Mouse (Mus musculus) kidney, postnatal 4 days (tissue): ENCODE results near the gene Tspan11.
A peak's percentile ranks its signal among the peaks of the same experiment; 100 is the strongest.

Experiments
- DNase-seq, 2 experiments: peaks; one replicate each; pipeline ENCODE4 v3.0.0; 2021; ENCODE audit warnings: mixed read lengths in 2 of 2

Tspan11 gene

DNA sequence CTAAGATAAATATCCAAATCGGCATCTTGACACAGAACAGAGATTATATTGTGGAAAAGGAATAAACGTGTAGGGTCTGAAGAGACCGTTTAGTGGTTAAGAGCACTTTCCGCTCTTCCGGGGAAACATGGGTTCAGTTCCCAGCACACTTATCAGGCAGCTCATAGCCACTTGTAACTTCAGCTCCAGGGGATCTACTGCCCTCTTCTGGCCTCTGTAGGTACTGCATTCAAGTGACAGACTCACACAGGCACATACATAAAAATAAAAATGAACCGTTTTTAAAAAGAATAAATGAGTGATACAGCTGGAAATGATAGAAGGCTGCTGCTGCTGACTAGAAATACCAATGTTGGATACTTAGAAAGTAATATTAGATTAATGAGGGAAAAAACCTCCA lies 7.9 kb upstream of the Tspan11 start:
- DNase-seq: peak in 1 of 2 experiments; percentile 10

DNA sequence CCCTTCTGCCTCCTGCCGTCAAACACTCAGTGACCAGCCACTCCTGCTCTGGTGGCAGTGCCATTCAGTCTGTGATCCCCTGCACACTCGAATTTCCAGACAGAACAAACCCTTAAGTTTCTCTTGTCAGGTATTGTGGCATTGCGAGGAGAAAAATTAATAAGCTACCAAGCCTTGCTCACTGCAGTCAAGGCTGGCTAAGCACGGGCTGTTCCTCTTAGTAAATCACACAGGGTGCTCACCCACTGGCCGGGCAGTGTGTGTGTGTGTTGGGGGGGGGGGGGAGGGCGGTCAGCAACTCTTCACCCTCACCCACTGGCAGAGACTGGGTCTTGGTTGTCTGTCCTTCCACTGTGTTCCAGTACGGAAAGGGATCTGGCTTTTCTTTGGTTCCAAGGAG lies 473 bp upstream of the Tspan11 start:
- DNase-seq: peak; percentile 8 to 17

DNA sequence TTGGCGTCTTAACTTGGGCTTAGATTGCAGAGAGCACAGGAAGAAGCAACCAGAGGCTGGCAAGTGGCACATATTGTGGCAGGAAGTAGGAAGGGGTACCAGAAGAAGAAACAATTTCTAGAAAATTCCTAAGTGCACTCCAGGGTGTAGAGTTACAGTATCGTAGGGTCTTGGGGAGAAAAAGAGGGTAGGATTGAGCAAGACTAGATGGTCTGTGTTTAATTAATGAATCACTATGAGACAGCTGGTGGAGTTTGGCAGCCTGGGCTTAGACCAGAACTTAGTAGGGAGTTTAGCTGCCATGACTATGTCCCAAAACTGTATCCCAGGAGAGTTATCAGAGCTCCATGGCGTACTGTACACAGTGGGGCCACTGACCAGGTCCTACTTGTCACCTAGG lies 1.2 kb downstream of the Tspan11 start:
- DNase-seq: no peak

DNA sequence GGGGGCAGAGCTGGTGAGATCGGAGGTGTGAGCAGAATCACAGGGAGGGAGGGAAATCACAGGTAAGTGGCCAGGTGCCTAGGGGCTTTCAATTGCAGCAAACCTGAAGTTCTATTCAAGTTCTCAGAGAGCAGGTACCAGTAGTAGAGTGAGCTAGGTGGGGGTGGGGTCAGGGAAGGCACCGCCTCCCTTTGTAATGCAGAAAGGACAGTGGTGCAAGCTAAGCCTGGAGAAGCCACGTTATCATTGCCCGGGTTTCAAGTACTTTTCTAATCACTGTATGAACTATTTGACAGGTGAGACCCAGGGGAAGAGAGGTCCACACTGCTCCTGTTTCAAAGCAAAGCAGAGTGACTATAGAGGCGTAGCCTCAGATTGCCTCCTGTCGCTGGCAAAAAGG lies 6.2 kb downstream of the Tspan11 start:
- DNase-seq: no peak

DNA sequence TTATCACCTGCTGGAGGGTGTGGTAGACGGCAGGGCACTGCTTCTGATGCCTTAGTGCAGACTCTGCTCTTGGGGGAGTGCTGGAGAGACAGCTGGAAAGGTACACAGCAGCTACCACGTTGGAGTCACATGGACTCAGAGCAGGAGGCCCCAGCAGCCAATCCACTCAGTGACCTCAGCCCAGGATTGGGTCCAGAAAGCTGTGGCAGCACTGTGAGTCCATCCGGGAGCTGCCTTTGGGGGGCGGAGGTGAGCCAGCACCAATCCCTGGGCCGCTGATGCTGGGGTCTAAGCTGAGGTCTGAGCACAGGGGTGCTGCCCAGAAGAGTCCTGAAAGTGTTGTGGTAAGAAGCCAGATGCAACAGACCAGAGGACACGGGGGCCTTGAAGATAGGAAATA lies 7.6 kb downstream of the Tspan11 start:
- DNase-seq: no peak

DNA sequence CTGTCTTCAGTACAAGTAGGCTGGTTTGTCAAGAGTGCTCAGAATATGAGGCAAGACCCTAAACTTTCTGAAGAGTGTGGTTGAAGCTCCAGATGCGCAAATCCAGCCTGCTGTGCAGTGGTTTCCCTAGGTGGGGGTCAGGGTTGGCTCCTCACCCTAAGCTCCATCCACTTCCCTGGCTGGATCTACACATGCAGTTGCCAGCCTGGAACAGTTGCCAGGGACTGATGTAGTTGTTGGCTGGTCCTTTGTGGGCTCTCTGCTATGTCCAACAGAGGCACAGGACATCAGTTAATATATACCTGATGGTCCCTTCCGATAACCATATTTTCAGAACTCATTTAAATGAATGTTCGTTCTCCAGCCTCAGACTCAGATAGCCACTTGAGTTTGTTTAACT lies 9.0 kb downstream of the Tspan11 start:
- DNase-seq: no peak

DNA sequence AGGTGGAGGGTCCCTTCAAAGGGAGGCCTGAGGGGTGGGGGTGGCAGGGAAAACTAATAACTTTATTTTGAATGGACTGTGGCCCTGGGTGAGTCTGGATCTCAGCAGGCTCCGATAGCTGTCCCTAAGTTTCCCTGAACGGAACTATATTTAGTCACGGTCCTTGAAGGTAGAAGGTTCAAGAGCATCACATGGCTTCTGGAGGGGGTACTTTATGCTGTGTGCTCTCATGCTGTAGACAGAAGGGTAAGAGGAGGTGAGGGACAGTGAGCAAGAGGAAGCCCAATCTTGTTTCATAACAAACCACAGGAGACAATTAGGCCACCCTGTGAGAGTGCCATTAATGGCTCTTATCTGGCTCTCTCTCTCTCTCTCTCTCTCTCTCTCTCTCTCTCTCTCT lies 10.0 kb downstream of the Tspan11 start:
- DNase-seq: no peak

DNA sequence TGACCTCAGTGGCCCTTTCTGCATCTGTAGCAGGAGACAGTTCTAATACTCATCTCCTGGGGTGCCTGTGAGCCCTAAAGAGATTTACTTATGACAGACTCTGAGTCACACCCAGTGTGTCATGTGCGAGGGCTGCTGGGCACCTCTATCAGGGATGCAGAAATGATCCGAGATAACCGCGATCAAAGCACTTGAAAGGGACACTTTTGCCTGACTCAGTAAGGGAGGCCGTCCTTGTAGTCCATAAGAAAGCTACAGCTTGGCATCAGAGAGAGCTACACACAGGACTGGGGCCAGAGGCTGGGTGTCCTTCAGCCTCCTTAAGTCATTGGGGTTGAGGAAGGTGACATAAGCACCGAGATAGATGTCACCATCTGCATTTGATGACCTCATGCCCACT lies 12.7 kb downstream of the Tspan11 start:
- DNase-seq: no peak

DNA sequence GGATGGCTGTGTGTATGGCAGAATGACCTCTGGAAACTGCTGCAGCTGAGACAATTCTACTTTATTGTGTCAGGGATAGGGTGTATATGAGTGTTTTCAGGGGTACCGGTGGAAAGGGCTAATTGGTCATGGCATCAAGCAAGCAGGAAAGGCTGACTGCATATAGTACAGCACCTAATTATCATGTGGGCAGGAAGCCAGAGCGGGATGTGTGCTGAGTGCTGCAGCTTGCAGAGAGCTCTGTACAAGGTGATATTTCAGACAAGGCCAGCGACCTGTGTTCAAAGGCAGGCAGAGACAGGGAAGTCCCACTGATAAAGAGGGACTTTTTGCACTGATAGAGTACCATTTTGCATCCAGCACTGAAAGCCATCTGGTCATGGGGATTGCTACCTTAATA lies 13.9 kb downstream of the Tspan11 start:
- no peak for DNase-seq

DNA sequence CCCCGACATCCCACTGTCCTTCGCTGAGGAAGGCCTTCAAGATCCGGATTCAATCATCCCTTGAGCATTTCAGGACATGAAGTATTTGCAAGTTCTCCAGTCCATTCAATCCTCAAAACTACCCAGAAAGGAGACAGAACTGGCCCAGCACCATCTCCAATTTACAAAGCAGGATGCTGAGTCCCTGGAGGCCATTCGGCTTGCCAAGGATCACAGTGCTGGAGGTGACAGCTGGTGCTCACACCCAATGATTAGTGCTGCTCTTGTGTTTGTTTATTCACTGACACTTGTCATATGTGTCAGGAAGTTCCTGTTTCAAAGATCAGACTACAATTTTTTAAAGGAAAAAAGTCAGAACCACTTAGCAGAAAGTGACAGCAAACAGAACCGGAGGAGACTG lies 14.3 kb downstream of the Tspan11 start:
- DNase-seq: peak; percentile 70 to 79

DNA sequence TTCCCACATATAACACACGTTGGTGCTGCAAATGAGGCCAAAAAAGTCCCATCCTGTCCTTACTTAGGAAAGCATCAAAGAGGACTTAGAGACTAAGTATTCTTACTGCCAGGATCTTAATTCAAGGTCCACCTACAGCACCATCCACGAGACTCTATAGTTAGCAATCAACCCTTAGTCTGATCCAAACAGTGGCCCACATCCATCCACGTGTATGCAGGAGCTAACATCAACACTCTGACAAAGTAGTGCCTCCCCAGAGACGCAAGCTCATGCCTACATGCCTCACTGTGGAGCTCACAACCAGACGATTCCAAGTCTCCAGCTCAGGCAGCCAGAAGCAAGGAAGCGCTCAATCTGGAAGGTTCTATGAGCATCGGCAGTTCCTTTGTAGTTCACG lies 15.2 kb downstream of the Tspan11 start:
- DNase-seq: no peak

DNA sequence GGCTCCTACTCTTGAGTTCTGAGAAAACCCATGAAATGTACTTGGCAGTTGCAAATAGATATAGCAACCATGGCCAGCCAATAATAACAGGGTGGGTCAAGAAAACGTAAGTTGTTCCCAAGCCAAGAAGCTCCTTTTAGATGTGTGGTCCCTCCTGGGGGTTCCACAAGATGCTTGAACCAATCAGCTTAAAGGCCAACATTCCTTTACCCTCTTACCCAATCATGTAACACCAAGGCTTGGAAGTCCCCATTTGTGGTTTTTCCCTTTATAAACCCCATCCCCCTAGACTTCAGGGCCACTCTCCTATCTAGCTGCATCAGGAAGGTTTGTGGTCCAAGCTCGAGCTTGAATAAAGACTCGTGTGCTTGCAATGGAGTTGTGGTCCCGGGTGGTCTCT lies 23.2 kb downstream of the Tspan11 start:
- DNase-seq: no peak

DNA sequence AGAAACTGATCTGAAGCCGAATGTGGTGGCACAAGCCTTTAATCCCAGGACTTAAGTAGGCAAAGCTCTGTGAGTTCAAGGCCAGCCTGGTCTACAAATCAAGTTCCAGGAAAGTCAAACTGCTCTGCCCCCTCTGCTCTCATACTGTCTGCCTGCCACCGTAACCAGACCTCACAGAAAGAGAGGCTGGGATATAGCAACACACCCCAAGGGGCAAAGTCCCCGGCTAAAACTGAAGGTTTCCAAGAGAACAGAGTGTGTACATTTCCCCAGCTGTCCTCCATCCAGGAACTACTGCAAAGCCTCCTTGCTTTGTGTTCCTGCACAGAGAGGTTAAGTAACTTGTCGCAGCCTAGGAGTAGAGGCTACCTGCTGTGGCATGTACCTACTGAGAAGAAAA lies 24.3 kb downstream of the Tspan11 start:
- no peak for DNase-seq

DNA sequence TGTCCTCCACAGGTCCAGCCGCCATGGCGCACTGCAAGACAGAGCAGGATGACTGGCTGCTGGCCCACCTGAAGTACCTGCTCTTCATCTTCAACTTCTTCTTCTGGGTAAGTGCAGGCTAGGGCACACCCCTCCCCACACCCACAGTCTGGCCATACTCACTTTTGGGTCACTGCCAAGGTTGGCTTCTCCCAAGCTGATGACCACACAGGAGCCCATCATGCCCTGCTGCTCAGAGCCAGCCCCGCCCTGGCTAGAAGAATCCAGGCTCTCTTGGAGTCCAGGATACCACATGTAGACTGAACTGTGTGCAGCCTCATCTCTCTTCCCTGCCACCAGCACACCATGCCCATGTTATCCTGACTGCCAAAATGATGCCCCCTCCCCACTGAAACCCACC lies 25.5 kb downstream of the Tspan11 start:
- DNase-seq: no peak

DNA sequence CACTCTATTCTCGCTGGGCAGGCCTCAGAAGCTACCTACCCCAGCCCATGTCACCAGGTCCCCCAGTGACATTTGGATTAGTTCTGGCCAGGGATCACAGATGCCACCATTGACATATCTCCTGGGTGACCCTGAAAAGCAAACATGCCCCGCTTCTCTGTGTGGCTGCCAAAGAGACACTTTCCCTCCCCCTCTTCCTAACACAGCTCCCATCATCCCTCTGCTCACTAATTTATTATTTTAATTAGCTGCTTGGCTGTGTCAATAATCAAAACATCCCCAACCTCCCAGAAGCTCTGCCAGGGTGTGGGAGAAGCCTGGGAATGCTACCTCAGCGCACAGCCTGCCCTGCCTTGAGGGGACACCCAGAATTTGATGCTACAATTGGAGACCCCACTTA lies 29.6 kb downstream of the Tspan11 start:
- DNase-seq: no peak

DNA sequence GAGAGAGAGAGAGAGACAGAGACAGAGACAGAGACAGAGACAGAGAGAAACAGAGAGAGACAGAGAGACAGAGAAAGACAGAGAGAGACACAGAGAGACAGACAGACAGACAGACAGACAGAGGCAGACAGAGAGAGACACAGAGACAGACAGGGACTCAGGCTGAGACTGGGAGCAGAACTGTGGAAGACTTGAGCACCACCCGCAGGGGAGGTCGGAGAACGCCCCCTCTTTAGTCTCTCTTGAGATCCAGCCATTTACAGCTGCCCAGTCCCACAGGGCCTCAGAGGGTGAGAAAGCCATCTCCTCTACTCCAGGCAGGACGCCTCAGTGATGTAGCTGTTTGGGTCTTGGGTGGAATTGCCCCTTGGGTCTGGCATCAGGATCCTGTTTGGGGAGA lies 30.3 kb downstream of the Tspan11 start:
- DNase-seq: peak in 1 of 2 experiments; percentile 30

DNA sequence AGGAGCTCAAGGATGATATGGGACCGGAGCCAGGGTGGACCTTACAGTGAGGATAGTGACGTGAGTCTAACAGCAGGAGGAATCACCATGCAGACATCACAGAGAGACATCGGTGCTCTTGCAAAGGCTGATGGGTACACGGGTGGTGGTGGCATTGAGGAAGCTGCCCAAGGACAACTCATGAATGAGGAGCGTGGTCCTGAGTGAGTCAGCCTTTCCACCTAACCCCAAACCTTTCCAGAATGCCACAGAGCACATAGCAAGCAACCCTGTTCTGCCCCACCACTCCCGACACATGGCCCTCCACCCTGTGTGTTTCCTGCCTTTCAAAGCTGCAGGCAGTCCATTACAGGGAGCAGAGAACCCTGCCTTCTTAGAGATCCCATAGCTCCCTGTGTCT lies 32.1 kb downstream of the Tspan11 start:
- DNase-seq: no peak

DNA sequence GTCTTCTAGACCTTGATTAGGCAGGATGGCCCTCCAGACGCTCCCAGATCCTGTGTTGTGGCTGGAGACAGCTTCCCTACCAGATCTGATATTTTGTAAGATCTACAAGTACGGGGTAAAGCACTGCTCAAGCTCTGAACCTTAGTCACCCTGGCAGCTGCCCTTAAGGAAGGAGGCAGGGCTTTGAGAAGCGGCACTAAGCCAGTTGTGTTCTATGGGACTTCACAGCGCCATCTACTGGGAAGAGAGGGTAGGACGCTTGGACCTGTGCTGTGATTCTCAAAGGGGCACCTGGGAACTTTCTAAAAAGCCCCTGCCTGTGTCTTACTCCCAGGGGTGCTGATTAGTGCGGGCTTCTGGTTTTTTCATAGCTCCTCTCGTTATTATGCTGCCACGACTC lies 33.3 kb downstream of the Tspan11 start:
- DNase-seq: peak; percentile 89

DNA sequence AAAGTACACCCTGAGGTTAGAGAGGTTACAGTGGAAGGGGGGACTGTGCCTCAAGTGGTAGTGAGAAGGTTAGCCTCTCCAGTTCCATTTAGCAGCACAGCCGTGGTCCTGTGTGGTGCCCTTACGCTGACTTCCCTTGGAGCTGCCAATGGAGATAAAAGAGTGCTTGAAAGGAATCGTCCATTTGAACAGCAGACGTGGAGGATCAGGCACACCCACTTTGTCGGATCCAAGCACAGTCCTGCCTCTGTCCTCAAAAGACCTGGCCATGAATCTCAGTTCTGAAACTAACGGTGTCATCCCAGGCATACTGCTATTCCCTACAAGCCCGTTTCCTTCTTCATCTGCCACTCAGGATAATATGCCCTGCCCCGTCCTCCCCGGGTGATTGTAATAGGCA lies 34.6 kb downstream of the Tspan11 start:
- DNase-seq: no peak

DNA sequence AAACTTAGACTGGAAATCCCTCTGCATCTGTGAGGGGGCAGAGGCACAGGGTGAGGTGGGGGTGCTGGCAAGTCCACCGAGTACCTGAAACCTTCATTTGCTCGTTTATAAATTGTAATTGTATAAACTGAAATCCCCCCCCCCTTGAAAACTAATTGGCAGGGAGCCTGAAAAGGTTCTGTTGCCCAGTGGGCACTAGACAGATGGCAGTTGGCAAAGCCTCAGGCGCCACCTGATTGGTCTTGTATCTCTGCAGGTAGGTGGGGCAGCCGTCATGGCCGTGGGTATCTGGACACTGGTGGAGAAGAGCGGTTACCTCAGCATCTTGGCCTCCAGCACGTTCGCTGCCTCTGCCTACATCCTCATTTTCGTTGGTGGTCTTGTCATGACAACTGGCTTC lies 35.9 kb downstream of the Tspan11 start:
- no peak for DNase-seq

DNA sequence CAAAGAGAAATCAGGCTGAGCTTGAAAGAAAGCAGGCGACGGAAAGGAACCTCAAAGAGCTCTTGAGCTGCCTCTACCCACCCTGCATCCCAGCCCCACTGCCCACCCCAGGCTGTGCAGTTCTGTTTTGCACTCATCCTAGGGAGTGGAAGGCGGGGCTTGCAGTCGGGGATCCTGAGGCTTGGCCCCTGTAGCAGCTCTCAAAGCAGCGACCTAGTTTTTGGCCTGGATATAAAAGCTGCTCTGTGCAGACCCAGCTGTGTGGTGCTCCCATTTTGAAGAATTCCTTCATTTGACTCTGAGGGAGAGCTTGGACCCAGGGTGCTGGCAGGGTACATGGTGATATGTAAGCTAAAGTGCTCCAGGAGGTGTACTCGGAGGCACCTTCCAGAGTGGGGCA lies 37.4 kb downstream of the Tspan11 start:
- no peak for DNase-seq

DNA sequence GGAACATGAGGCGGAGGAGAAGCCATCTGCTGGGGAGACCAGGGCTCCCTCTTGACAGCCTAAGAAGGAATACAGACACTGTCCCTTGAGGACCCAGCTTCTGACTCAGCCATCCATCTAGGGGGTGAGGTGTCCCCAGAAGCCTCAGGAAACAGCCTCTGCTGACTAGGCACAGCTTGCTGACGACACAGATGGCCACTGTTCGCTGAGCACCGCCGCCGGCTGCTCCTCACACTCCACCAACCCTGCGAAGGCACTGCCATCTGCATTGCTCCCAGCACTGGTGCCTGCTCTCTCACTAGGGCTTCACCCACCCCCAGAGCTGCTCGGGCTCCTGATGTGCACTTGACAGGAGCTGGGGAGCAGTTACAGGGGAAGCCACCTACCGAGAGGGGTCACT lies 38.5 kb downstream of the Tspan11 start:
- peak in 1 of 2 experiments; percentile 24 for DNase-seq

DNA sequence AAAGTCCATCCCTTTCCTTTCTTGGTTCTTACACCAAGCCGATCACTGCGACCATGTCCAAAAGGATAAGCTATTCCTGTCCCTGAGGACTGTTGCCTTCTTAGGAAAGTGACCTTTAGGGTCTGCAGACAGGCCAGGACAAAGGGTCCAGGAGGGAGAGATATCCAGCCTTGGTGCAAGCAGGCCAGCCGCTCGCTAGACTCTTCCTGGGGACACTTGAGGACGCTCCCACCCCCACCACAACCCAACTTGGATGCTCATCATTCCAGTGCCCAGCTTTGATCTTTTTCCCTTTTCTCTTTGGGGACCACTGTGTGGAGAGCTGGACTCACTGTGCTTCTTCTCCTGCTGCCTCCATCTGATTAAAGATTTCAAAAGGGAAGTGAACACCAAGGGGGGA lies 41.3 kb downstream of the Tspan11 start:
- no peak for DNase-seq

DNA sequence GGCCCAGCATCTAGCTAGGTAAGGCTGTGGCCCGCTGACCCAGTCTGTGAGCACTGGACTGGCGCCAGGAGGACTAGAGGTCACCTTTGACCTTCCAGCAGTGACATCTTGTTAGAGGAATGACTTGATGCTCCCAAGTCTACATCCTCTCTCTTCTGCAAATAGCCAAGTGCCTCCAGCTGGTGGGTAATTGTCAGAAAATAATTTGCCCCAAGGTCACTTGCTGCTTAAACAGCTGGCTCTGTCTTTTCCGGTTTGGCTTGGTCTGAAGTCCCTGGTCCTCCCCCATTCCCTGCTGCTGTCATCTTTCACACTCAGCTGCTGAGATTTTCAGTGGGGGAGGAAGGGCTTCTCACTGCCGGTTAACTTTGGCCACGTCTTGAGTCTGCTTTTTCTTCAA lies 45.3 kb downstream of the Tspan11 start:
- DNase-seq: peak; percentile 68 to 77

DNA sequence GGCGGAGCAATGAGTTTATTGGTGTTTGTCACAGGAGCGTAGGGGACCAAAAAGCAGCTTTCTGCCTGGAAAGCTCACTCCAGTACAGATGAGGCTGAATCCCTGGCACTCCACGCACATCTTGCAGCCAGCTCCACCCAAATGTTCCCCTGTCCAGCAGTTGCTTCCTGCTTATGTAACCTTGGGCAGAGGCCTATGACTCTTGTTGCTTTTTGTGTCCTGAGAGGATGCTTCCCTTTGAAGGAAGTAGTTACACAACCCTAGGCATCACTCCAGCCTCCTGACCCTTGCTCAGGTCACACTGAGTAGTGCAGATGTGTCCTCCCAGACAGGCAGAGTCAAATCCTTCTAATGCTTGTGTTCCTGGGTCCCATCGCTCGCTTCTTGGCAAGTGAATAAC lies 46.5 kb downstream of the Tspan11 start:
- peak in 1 of 2 experiments; percentile 16 for DNase-seq

DNA sequence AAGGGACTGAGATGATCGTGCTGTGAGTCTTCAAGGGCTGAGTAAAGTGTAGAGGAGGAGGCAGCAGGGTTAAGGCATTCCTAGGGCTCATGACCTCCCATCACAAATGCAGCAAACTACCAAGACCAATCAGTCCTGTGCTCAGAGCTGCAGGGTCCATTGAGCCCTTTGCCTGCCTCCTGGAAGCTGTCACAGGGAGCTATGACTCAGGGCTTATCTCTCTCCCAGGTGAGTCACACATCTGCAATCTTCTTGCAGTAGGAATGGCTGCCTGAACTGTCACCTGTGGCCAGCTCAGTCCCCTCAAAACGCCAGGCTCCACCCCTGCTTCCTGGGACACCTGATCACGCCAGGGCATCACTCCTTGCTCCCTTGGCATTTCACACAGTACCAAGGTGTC lies 47.7 kb downstream of the Tspan11 start:
- no peak for DNase-seq
